Mouse (Mus musculus): ENCODE data around the gene Brd7. TPM values are rescaled to one million over a fixed set of nuclear protein-coding genes. Genes with fewer than 3 reads are reported as not detected.

Brd7 gene
- polyA plus RNA-seq, 1 experiment from 2014 or later = 61.3 TPM

DNA sequence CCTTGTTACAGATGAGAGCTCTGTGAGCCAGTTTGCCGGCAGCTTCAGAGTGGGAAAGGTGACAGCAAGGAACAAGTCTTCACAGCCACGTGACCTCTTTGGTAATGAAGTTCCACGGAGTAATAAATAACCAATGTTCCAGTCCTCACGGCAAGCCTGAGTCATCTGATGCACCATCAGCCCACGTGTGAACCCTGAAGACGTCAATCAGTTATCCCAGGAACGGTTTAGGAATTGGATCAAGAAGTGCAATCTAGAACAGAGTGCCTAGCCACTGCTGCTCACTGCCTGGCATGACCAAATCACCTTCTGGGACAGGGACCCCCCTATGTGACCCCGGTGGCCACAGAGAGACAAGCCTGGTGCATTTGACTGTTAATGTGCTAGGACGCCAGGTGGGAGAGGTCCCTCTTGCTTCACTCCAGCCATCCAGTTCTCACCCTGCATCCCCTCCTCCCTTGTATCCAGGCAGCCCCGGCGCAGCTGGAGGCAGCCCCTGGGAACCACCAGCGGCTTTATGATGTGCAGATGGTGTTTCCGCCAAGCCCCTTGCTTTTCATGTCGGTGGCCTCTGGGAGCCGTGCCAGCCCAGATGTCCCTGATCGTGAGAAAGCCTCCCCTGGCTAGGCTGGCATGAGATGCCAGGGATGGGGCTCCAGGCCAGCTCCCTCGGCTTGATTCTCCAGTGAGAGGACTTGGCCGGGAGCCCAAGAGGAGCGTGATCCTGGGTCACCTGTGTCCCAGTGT, 15.0 kb upstream of the Brd7 start:
- H3K9ac ChIP-seq = no peak overlapping the region
- no peak; the same call in 1 of the 2 replicates for ATAC-seq (ENCODE audit: insufficient read depth, low FRiP score, low read depth)
- H3K27me3 ChIP-seq (replicated peaks) = no peaks in the 10 kb centered on the region
- peaks cover 5% of the 10 kb centered on the region; the same call in 1 of the 2 replicates for H3K4me1 ChIP-seq
- no peak overlapping the region for H3K4me3 ChIP-seq (replicated peaks)
- no peak overlapping the region for H3K27ac ChIP-seq
- no peaks in the 10 kb centered on the region for H3K9me3 ChIP-seq
- WGBS = 42% methylated on average over 19 of the region's 19 CpGs
- no peaks in the 10 kb centered on the region for H3K36me3 ChIP-seq
- H3K4me2 ChIP-seq = no peak overlapping the region

DNA sequence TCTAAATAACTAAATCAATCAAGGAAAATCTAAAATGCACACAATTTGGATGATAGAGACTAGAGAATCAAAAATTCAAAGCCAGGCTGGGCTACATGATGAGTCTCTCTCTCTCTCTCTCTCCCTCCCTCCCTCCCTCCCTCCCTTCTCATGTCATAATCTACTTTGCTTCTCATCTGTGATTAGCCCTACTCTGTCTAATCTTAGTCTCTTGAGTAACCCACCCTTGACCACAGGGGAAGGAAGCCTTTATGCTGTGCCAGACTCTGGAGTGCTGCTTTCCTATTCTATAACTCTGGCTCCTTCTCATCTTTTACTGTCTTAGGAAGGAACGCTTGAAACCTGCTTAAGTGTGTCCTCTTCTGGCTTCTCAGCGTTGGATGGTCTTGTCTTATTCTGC, 9.5 kb upstream of the Brd7 start:
- Histone ChIP-seq H3K36me3 (no peaks in the 10 kb centered on the region), H3K9me3 (no peaks in the 10 kb centered on the region), H3K9ac (no peak overlapping the region), H3K27me3 (replicated peaks) (no peaks in the 10 kb centered on the region), H3K4me2 (no peak overlapping the region), H3K4me3 (replicated peaks) (no peak overlapping the region), H3K27ac (no peak overlapping the region), H3K4me1 (peaks cover 9% of the 10 kb centered on the region; the same call in 1 of the 2 replicates)
- no peak for ATAC-seq (ENCODE audit: insufficient read depth, low FRiP score, low read depth)
- WGBS = 85% methylated on average over 2 of the region's 2 CpGs

DNA sequence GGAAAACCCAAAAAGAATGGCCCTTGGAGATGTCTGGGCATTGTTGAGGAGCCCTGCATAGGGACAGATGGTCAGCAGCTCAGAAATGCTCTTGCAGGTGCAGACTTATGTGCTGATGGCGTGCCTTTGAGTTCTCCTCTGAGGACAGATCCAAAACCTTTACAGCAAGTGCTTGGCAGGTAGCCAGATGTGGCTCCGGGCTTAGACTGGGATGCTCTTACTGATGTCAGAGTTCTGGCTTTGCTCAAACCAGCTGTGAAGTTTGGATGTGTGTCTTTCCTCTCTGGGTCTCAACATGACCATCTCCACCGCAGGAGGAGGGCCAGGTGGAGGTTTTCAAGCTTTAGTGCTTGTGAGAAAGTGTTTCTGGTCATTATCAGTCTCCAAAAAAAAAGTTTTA, 7.8 kb upstream of the Brd7 start:
- WGBS = 41% methylated on average over 3 of the region's 3 CpGs
- no peak overlapping the region for H3K27ac ChIP-seq
- peaks cover 9% of the 10 kb centered on the region; the same call in 1 of the 2 replicates for H3K4me1 ChIP-seq
- H3K4me3 ChIP-seq (replicated peaks) = no peak overlapping the region
- H3K27me3 ChIP-seq (replicated peaks) = no peaks in the 10 kb centered on the region
- peak; percentile 29; the same call in 1 of the 2 replicates for ATAC-seq (ENCODE audit: insufficient read depth, low FRiP score, low read depth)
- no peaks in the 10 kb centered on the region for H3K36me3 ChIP-seq
- H3K9me3 ChIP-seq = no peaks in the 10 kb centered on the region
- no peak overlapping the region for H3K9ac ChIP-seq
- H3K4me2 ChIP-seq = no peak overlapping the region

DNA sequence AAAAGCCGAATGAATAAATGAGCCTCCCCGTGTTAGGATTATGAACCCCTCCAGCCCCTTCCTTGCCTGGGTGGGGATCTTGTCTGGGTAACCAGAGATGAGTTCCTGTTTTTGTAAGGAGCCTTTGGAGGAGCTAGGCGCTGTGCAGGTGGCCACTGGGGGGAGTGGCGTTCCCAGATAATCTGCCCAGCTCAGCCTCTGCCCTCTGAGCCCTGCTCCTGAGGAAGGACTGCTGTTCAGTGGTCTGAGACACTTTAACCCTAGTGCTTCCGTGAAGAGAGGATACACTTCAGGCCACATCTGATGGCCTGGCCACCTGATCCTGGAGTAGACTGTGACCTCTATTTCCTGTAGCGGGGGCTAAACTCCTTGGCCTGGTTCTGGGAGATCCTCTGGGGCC, 7.2 kb upstream of the Brd7 start:
- Histone ChIP-seq H3K27ac (no peak overlapping the region), H3K9ac (no peak overlapping the region), H3K36me3 (no peaks in the 10 kb centered on the region), H3K9me3 (no peaks in the 10 kb centered on the region), H3K27me3 (replicated peaks) (no peaks in the 10 kb centered on the region), H3K4me1 (peaks cover 9% of the 10 kb centered on the region; the same call in 1 of the 2 replicates), H3K4me3 (replicated peaks) (no peak overlapping the region), H3K4me2 (no peak overlapping the region)
- 26% methylated on average over 6 of the region's 6 CpGs for WGBS
- no peak; the same call in 1 of the 2 replicates for ATAC-seq (ENCODE audit: insufficient read depth, low FRiP score, low read depth)

DNA sequence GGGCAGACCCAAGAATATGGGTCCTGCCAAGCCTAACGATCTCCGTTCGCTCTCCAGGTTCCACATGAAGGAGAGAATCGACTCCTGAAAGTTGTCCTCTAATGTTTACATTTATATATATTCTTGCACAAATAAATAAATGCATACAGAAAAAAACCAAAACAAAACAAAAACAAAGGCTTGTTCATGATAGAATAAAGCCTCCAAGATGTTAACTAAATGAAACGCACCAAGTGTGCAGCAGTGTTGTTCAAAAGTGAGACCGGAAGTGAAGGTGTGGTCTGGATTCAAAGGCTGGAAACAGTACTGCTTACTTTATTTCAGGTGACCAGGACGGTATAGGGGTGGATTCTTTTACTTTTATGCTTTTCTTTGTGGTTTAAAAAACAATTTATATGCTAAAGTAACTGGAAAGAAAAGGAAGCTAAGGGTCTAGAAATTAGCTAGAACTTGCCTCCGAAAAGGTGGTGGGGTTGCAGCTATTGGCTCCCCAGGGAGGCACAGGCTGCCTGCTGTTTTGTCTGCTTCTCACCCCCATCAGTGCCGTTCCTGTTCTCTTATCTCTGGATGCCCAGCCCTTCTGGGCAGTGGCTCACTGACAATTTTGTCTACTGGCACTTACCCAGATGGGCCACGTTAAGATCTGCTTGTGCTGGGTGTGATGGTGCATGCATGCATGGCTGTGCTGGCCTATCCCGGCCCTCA, 604 bp upstream of the Brd7 start:
- Histone ChIP-seq H3K27me3 (replicated peaks) (no peaks in the 10 kb centered on the region), H3K27ac (no peak overlapping the region), H3K4me2 (peak overlapping the region; percentile 42), H3K4me3 (replicated peaks) (peak overlapping the region; percentile 76), H3K9ac (no peak overlapping the region), H3K9me3 (no peaks in the 10 kb centered on the region), H3K4me1 (peaks cover 13% of the 10 kb centered on the region), H3K36me3 (peaks cover 11% of the 10 kb centered on the region)
- peak; percentile 72 for ATAC-seq (ENCODE audit: insufficient read depth, low FRiP score, low read depth)
- 32% methylated on average over 11 of the region's 11 CpGs for WGBS

DNA sequence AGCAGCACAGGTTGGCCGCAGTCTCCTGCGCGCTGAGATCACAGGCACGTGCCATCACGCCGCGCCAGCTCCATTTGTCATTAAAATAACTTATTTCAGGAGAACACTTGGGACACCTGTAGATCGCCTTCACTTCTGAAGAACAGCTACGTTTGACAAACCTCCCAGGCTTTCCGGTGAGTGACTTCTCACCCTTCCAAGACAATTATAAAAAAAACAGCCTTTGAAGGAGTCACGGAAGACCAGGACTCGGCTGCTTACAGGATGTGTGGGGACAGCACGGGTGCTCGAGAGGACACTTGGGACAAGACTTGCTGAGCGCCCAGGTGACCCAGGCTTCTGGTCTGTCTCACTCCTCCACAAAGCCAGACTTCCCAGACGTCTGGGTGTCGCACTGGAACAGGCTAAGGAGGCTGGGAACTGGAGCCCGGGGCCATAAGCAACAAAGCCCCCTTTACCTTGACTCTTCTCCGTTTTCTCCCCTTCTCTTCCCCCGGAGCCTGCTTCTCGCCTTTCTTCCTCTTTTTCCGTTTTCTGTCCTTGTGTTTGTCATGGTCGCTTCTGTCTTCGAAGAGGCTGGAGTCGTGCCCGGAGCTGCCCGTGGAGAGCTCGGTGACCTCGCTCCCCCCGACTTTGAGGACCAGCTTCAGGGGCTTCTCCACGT, 818 bp downstream of the Brd7 start:
- H3K9me3 ChIP-seq = no peaks in the 10 kb centered on the region
- WGBS = under 1% methylated on average over 31 of the region's 31 CpGs

DNA sequence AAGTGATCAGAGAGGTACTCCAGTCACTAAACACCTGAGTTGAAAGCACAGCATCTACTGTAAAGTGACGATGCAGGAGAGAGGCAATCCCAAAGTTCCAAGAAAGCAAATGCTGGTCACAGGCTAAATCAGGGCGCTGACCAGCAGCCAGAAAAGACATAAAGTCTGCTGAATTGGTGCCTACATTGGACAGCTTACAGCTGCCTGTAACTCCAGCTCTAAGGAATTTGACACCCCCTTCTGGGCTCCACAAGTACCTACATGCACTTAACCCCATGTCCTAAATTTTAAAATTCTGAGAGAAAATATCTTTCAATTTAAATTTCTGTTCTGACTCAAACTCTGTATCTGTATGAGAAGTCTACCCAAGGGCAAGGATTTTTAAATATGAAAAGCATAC, 2.0 kb downstream of the Brd7 start:
- 0 out of 2 replicates have a peak overlapping the region, but pooled peaks have one; percentile 76 for H3K4me3 ChIP-seq (replicated peaks)
- H3K4me2 ChIP-seq = peak overlapping the region; percentile 79
- H3K27ac ChIP-seq = no peak overlapping the region
- peaks cover 28% of the 10 kb centered on the region for H3K36me3 ChIP-seq
- no peaks in the 10 kb centered on the region for H3K27me3 ChIP-seq (replicated peaks)
- no peaks in the 10 kb centered on the region for H3K9me3 ChIP-seq
- no peak overlapping the region for H3K9ac ChIP-seq
- peaks cover 13% of the 10 kb centered on the region for H3K4me1 ChIP-seq
- ATAC-seq (ENCODE audit: insufficient read depth, low FRiP score, low read depth) = no peak
- WGBS = 75% methylated on average over 2 of the region's 2 CpGs

More for the DNA sequence above, 818 bp downstream of the Brd7 start:
- Histone ChIP-seq H3K27me3 (replicated peaks) (no peaks in the 10 kb centered on the region), H3K4me2 (peak overlapping the region; percentile 79), H3K27ac (peak overlapping the region; percentile 82), H3K4me3 (replicated peaks) (peak overlapping the region; percentile 76), H3K4me1 (peaks cover 13% of the 10 kb centered on the region), H3K9ac (peak overlapping the region; percentile 88), H3K36me3 (peaks cover 19% of the 10 kb centered on the region)
- no peak for ATAC-seq (ENCODE audit: insufficient read depth, low FRiP score, low read depth)

DNA sequence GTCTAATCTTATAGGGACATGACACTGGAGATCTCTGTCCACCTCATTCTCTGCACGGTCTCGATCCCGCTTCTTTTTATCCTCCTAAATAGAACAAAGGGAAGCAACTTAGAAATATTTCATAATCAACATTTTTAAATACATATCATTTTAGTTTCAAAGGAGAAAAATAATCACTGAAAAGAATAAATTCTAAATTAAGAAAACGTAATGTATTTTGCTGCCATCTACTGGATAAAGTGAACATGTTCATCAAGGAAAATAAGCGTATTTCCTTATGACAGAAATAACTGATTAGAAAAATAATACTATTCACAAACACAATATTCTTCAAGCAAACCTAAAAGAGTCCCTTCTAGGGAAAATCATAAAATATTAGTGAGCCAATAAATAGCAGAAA, 4.0 kb downstream of the Brd7 start:
- Histone ChIP-seq H3K36me3 (peaks cover 30% of the 10 kb centered on the region), H3K4me2 (no peak overlapping the region), H3K4me1 (peaks cover 13% of the 10 kb centered on the region), H3K9me3 (no peaks in the 10 kb centered on the region), H3K4me3 (replicated peaks) (no peak overlapping the region), H3K9ac (no peak overlapping the region), H3K27me3 (replicated peaks) (no peaks in the 10 kb centered on the region), H3K27ac (no peak overlapping the region)
- 76% methylated on average over 5 of the region's 5 CpGs for WGBS
- ATAC-seq (ENCODE audit: insufficient read depth, low FRiP score, low read depth) = no peak

DNA sequence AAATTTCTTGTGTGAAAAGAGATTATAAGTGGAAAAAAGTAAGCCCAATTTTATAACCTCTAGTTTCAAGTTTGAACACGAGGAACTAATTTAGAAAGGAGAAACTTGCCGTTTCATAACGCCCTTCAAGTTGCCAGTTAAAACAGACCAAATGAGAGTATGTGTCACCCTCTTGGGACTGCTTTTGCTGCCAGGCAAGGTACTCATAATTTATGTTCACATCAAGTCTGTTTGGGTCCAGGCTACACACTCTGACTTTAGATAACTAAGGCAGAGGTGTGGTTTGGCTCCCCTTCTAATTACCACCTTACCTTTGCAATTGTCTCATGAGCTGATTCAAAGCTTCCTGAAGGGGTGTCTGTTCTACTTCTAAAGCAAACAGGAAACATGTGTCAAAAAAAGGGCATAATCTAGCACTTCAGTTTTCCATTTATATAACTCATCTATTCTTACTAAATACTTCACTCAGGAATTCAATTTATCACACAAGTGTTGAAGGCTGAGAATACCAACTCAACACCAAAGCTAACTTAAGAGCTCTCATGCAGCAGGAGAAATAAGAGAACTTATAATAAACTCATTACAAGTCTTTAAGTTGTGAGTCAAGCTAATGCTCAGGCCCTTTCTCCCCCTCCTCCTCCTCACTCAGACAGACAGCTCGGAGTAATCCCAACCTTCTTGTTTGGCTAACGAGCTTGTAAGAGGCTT, 4.6 kb downstream of the Brd7 start:
- 76% methylated on average over 5 of the region's 5 CpGs for WGBS
- Histone ChIP-seq H3K27ac (no peak overlapping the region), H3K4me1 (peaks cover 13% of the 10 kb centered on the region), H3K9me3 (no peaks in the 10 kb centered on the region), H3K36me3 (peaks cover 34% of the 10 kb centered on the region), H3K4me2 (no peak overlapping the region), H3K27me3 (replicated peaks) (no peaks in the 10 kb centered on the region), H3K9ac (no peak overlapping the region), H3K4me3 (replicated peaks) (no peak overlapping the region)
- ATAC-seq (ENCODE audit: insufficient read depth, low FRiP score, low read depth) = no peak

DNA sequence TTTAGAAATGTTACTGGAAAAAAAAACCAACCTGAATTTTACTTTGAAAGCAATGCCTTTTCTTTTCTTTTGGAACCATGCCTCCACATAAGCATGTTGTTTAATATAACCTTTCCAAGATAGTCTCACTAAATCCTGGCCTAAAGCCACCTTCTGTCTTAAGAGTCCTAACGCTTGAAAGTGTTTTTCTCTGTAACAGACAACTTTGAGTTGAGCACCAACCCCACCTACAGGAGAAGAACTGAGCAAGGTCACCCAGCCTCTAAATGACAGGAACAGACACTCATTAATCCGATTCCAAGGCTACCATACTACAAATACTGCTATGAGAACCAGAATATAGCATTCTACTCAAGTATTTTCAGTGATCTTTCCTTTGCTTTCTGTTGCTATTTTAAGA, 12.9 kb downstream of the Brd7 start:
- H3K27me3 ChIP-seq (replicated peaks) = no peaks in the 10 kb centered on the region

DNA sequence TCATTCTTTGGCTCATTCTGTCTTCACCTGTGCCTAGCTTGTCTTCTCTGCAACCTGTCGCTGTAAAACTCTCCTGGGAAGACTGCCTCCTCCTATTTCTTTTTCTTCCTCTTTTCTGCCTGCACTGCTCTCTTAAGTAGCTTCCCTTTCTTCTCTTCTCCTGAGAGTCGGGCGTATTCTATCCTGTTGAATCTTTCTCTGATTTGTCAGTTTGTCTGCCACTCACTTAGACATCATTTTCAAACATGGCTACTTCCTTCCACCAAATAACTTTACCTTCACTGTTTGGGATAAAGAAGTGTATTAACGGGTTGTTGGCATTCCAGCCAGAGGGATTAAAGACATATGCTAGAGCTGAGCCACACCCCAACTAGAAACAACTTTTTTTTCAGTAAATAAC, 20.0 kb downstream of the Brd7 start:
- no peak overlapping the region for H3K9ac ChIP-seq
- WGBS = 86% methylated on average over 4 of the region's 4 CpGs
- H3K36me3 ChIP-seq = peaks cover 50% of the 10 kb centered on the region
- H3K9me3 ChIP-seq = no peaks in the 10 kb centered on the region
- no peak for ATAC-seq (ENCODE audit: insufficient read depth, low FRiP score, low read depth)
- H3K27me3 ChIP-seq (replicated peaks) = no peaks in the 10 kb centered on the region
- no peak overlapping the region for H3K4me3 ChIP-seq (replicated peaks)
- H3K4me1 ChIP-seq = 0 out of 2 replicates have a peak, but pooled peaks cover 6% of the 10 kb centered on the region
- H3K4me2 ChIP-seq = no peak overlapping the region
- no peak overlapping the region for H3K27ac ChIP-seq

More for the DNA sequence above, 12.9 kb downstream of the Brd7 start:
- Histone ChIP-seq H3K4me1 (no peaks in the 10 kb centered on the region), H3K4me2 (no peak overlapping the region), H3K9me3 (no peaks in the 10 kb centered on the region), H3K27ac (no peak overlapping the region), H3K36me3 (peaks cover 42% of the 10 kb centered on the region), H3K4me3 (replicated peaks) (no peak overlapping the region), H3K9ac (no peak overlapping the region)
- 76% methylated on average over 2 of the region's 2 CpGs for WGBS
- ATAC-seq (ENCODE audit: insufficient read depth, low FRiP score, low read depth) = no peak
